Mouse (Mus musculus) cerebellum, postnatal 14 days (tissue): Measurements from ENCODE around the gene Pkp3.

ENCODE experiments used
- DNase-seq, 2 experiments: peaks; one replicate each; pipeline ENCODE4 v3.0.0; 2021; ENCODE audit warnings: mixed read lengths in 2 of 2

Pkp3 gene

GRCm38 (mm10) chr7:141057541-141057940, 20.5 kb upstream of the Pkp3 start:
- peak; percentile 31 to 35 for DNase-seq

- no peak for DNase-seq
Measured at GRCm38 (mm10) chr7:141058601-141059341, 19.2 kb upstream of the Pkp3 start.

DNA sequence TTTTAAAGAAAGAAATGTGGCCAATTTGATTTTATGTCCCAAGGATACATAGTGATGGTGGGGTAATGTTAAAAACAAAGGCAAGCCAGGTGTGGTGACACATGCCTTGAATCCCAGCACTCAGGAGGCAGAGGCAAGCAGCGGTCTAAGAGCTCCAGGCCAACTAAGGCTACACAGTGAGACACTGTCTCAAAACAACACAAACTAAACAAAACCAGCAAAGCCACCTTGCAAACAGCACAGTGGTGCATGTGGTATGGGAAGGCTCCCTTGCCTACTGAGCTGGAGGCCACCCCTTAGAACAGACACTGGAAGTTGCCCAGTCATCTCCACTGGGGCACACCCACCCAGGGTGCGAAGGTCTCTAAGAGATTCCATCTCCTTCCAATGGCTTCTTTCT, 18.1 kb upstream of the Pkp3 start:
- DNase-seq: peak in 1 of 2 experiments; percentile 21

- peak; percentile 94 to 96 for DNase-seq
Measured at GRCm38 (mm10) chr7:141060426-141061242, 17.4 kb upstream of the Pkp3 start, which contains the start of gene B4galnt4. TSS of gene B4galnt4 (plus strand) at chr7:141061104.

GRCm38 (mm10) chr7:141061269-141061692, 16.7 kb upstream of the Pkp3 start:
- DNase-seq: peak; percentile 65 to 67

DNA sequence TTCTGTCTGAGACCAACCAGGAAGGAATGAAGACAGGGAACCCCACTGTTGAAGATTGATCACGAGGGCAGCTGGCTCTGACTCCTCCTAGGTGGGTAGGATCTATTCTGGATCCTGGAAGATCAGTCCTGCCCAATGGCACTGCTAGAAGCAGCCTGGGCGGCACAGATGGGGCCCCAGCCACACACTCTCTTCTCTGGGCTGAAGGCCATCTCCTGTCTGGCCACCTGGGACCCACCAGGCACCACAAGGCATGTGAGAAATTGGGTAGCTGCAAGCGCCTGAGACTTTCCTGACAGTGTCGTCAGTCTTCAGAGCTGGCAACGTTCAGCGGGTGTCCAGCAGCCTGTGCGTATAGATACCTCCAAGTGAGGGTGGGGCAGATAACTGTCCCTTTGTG, 15.5 kb upstream of the Pkp3 start:
- DNase-seq: peak; percentile 59 to 64

DNA sequence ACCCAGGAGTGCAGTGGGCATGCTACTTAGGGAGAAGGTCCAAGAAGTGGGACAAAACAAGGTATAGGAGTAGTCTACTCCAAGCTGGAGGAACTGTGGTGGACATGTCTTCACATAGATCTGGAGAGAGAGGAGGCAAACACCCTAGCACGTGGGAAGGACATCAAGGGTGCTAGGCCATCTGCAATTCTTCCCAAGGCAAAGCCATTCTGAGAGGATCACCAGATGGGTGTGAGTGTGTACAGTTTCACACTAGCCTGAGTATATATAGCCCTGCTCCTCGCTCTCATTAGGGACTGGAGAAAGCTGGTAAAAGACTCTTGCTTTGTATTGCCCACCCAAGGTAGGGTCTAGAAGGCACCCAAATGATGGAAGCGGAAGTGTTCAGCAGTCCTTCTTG, 14.7 kb upstream of the Pkp3 start:
- no peak for DNase-seq

DNA sequence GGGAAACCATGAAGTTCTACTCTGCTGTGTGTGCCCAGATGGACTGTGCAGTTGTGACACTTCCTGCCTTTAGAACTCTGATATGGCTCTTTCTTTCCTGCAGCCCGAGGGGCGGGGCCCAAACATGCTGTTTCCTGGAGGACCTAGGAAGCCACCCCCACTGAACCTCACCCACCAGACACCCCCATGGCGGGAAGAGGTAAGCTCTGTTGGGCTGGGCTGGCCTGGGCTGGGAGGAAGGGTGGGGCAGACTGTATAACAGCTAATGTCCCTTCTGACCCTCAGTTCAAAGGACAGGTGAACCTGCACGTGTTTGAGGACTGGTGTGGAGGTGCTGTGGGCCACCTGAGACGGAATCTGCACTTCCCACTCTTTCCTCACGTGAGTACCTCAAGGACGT, 13.8 kb upstream of the Pkp3 start:
- no peak for DNase-seq

DNA sequence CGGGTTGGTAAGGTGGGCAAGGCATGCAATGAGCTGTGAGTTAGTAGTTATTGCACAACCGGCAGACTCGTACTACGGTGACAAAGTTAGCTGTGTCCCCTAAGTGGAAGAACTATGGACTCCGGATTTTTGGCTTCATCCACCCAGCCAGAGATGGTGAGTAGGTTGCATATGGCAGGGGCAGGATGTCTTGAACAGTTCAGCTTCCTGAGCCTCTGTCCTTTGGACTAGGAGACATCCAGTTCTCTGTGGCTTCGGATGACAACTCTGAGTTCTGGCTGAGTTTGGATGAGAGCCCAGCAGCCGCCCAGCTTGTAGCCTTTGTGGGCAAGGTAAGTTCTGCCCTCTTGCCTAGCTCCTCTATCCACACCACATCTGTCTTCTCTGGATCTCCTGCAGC, 13.4 kb upstream of the Pkp3 start:
- DNase-seq: no peak

- DNase-seq: no peak
Measured at GRCm38 (mm10) chr7:141068351-141068750, 9.7 kb upstream of the Pkp3 start.

DNA sequence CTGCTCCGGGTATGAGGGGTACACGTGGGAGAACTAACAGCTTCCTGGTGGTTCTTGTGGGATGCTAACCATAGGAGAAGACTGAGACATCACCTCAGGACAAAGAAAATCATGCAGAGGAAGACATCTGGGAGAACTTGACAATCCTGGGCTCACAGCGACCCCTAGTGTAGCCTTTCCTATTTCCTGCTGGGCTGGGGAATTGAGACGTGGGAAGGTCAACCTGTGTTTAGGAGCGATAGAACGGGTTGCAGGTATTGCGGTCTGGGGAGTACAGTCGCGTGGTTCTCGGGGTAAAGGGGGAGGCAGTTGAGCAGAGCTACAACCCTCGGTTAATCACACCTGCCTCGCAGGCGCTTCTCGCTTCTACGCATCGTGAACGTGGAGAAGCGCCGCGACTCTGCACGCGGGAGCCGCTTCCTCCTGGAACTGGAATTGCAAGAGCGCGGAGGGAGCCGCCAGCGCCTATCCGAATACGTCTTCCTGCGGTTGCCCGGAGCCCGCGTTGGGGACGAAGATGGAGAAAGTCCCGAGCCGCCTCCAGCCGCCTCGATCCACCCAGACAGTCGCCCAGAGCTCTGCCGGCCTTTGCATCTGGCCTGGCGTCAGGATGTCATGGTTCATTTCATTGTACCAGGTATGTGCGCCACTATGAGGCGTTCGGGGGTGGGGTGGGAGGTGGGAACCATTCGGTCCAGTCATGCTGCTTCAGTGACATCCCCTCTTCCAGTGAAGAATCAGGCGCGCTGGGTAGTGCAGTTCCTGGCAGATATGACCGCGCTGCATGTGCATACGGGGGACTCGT, 7.8 kb upstream of the Pkp3 start:
- peak; percentile 77 to 85 for DNase-seq

GRCm38 (mm10) chr7:141072017-141072745, 5.8 kb upstream of the Pkp3 start:
- no peak for DNase-seq

DNA sequence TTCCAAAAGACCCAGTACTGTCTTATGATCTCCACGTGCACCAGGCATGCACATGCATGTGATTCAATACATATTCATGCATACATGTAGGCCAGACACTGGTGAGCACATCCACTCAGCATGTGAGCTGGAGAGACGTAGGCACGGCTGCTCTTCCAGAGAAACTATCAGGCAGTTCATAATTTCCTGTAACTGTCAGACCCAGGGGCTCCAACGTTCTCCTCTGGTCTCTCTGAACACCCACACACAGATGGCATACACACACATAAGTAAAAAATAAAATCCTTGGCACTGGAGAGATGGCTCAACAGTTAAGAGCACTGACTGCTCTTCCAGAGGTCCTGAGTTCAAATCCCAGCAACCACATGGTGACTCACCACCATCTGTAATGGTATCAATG, 4.2 kb upstream of the Pkp3 start:
- no peak for DNase-seq

DNA sequence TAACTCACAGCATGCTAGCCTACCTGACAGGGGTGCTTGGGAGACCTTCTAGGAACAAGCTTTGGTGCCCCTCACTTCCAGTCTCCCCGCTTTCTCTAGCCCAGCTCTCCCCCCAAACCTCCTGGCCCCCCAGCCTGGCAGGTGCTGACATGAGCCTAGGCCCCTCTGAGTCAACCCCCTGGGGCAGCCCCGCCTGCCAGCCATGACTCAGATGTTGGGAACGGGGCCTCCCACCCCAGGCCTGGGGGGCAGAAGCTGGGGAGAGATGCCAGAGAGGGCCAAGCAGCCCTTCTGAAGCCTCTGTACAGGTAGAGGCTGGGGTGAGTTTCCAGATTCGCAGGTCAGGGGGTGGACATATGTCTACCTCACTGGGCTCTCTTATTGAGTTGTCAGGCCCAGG, 858 bp downstream of the Pkp3 start:
- no peak for DNase-seq

DNA sequence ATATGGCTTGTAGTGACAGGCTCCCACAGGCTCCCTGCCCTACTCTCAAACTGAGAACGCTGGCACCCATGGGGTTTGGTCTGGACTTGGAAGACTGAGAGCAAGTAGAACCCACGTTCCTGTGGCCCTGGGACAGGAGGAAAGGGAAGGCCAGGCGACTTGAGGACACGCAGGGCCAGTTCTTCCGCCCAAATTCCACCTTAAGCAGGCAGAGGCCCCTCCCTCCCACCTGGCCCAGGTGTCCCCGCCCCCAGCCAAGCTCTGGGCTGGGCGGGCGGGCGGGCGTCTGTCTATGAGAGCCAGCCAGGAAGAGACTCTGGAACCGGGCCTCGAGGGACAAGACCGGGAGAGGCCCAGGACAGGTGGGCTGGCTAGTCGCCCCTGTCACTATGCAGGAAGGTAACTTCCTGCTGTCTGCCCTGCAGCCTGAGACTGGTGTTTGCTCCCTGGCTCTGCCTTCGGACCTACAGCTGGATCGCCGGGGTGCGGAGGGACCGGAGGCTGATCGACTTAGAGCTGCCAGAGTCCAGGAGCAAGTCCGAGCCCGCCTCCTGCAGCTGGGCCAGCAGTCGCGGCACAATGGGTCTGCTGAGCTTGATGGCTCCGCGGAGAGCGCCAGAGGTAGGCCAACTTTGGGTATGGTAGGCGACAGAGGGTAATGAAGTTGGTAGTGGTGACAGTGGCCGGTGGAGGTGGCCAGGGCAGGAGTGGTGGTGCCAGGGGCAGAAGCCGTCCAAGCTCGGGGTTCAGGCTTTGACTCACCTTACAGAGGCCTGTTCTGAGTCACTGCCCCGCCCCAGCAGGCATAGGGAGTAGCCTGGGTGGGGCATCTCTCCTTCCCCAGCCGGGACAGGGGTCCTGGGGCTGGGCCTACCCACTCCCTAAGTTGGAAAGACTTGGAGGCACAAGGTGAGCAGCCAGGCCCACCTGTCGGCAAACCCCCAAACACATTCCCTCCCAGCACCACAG, 1.7 kb downstream of the Pkp3 start:
- no peak for DNase-seq

DNA sequence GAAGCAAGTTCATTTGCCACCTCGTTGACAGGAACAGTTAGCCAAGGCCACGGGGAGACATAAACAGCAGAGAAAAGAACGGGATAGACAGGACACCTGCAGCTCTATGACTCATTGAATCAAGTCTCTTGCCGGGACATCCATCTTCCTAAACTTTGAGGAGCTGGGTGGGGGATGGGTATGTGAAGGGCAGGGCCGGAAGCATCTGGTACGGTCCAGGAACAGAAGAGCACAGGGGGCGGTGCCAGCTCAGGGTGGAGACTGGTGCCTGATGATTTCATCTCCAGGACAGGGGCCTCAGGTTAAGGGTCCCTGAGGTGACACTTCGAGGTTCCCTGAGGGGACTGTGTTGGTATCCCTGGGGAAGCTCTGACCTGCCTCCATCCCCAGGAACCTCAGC, 9.9 kb downstream of the Pkp3 start:
- no peak for DNase-seq

DNA sequence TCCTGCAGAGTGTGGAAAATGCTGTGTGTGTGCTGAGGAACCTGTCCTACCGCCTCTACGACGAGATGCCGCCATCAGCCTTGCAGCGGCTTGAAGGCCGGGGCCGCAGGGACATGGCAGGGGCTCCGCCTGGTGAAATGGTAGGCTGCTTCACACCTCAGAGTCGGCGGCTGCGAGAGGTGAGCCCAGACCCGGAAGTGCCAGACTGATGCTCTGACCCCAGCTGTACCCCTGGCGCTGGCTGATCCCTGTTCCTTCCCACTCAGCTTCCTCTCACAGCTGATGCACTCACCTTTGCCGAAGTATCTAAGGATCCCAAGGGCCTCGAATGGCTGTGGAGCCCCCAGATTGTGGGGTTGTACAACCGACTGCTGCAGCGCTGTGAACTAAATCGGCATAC, 10.5 kb downstream of the Pkp3 start:
- no peak for DNase-seq

- no peak for DNase-seq
Measured at GRCm38 (mm10) chr7:141090228-141090627, 12.2 kb downstream of the Pkp3 start.

DNA sequence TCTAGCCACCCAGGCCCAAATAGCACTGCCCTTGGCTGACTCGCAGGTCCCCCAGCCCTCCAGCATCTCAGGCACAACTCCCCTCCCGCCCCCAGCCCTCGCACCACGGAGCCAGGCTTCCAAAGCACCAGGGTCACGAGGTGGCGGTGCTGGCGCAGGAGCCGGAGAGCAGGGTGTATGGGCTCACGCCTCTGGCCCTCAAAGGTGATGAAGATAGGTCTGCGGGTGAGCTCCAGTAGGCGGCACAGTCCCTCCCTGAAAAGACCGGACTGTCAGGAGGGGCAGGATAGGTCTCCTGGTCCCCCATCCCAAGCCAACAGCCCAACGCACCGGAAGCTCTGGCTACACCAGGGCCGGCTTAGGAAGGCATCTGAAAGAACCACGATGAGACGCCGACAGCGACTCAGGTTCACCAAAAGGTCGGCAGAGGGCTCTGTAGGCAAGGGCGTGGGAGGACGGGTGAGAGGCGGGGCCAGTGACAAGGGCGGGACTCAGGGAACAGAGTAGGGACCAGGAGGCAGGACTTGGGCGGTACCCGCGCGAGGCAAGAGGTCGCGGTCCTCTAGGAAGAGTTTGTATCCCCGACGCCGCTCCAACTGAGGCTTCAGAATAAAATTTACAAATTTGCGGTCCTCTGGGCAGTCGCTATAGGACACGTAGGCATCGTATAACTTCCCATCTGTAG, 14.2 kb downstream of the Pkp3 start:
- peak; percentile 77 to 81 for DNase-seq

GRCm38 (mm10) chr7:141093950-141094349, 15.9 kb downstream of the Pkp3 start:
- DNase-seq: no peak
